Mouse (Mus musculus): ENCODE results near the gene Slc16a14.

DNA sequence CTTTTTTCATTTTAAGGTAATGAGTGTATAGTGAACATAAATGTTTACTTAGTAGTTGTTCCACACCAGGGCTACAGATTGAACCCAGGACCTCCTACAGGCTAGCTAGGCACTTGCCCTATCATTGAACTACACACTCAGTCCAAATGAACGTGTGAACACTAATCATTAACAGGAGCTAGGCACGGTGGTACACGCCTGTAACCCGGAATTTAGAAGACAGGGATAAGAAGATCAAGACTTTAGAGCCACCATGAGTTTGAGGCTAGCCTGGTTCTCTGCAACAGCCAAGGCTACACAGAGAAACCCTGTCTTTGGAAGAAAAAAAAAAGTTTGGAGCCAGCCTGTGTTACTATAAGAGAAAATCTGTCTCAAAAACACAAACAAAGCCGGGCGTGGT lies 75.3 kb downstream of the Slc16a14 start:
- TF ChIP-seq MAFK (IDR thresholded peaks at IDR 0.05; ENCODE audit: insufficient replicate concordance, low read length) = no peak
- TF ChIP-seq POLR2A (IDR thresholded peaks at IDR 0.05; ENCODE audit: low read depth, low read length) = no peak
- TF ChIP-seq CTCF (conservative IDR thresholded peaks at IDR 0.05 in 1 of 2, IDR thresholded peaks at IDR 0.05 in 1 of 2; ENCODE audit: low read depth in 2 of 2, low read length in 2 of 2) = no peak
- TF ChIP-seq MAZ (IDR thresholded peaks at IDR 0.05; ENCODE audit: low read depth, low read length) = no peak
- no peak for TF ChIP-seq RCOR1 (conservative IDR thresholded peaks at IDR 0.05; ENCODE audit: low read depth, low read length)
- TF ChIP-seq BHLHE40 (IDR thresholded peaks at IDR 0.05; ENCODE audit: low read depth, low read length) = no peak
- TF ChIP-seq HCFC1 (IDR thresholded peaks at IDR 0.05; ENCODE audit: low read depth, low read length) = no peak
- TF ChIP-seq USF1 (IDR thresholded peaks at IDR 0.05; ENCODE audit: low read depth, low read length) = no peak
- TF ChIP-seq CHD2 (IDR thresholded peaks at IDR 0.05; ENCODE audit: low read length) = no peak
- no peak for TF ChIP-seq ZNF384 (IDR thresholded peaks at IDR 0.05; ENCODE audit: low read depth, low read length)
- no peak for TF ChIP-seq MXI1 (IDR thresholded peaks at IDR 0.05; ENCODE audit: low read depth, low read length)

All from CH12.LX (cell line).